Mouse (Mus musculus) adrenal gland, adult 2 months (tissue): ENCODE measurements around the gene Clpx. TPM values are rescaled to one million over a fixed set of nuclear protein-coding genes. Genes with fewer than 3 reads are reported as not detected.
"Not testable (repeated sequence)": the region's sequence is repeated elsewhere in the genome, so short reads cannot be mapped to it uniquely, and the experiment has no call there.

Source experiments
- DNase-seq: peaks from one replicate; pipeline ENCODE4 v3.0.0; 2021
- long read RNA-seq: library from polyadenylated mRNA; stranded (forward); transcript quantifications from one replicate; pipeline ENCODE4 v2.0.0, GENCODE M21; 2021
- polyA plus RNA-seq: library from polyadenylated mRNA; depleted of rRNA; stranded (reverse); fragments of >200 nt; gene quantifications from 2 replicates; pipeline ENCODE4 v1.2.3, GENCODE M21; 2012; rRNA removed
- total RNA-seq, 2 experiments: library from RNA; stranded (reverse); gene quantifications; 2 replicates each; pipeline ENCODE4 v1.2.3; 2021

Clpx gene
- total RNA-seq (10 to 100 TPM; 56.3 to 75.6 TPM), polyA plus RNA-seq (20.2 and 26.2 TPM in 2 replicates)
- long read RNA-seq, transcript Clpx-201 (14 exons, 2,885 nt), result major isoform, 92 of 116 reads
- long read RNA-seq, transcript Clpx-202 (13 exons, 2,809 nt), result minor isoform, 14 of 116 reads
- long read RNA-seq, partial matches to known transcripts, result 0 of 116 reads
- long read RNA-seq, other reads (novel, unspliced or antisense), result 10 of 116 reads

DNA sequence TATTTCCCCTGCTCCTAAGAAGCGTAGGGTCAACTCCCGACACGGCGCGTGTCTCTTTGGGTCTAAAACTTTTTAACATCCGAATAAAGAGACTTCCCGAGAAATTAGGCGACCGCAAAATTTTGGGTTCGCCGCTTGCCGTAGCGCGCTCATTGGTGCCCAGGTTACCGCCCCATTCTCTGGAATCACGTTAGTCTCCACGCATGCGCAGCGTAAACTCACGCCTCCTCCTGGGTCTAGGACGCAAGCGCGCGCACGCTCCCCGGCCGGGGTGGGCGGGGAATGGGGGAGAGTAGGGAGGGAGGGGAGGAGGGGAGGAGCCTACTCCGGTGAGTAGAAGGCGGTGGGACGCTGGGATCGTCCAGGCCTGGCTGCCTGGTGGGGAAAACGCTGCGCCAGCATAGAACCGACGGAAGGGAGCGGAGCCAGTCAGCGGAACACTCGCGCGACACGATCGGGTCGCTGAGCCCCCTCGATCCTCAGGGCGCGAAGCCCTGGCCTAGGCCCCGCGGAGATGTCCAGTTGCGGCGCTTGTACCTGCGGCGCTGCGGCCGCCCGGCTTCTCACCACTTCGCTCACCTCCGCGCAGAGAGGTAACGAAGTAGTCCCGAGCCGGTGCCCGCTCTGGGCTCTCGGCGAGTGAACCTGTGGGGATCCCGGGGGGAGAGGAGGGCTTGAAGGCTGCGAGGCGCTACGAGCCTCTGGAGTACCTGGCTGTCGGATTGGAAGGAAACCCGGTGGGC is at the start of gene Clpx:
Clpx (plus strand) TSS at position 288 of the 743 bp plus-strand sequence.
- DNase-seq, result peak; percentile 99

DNA sequence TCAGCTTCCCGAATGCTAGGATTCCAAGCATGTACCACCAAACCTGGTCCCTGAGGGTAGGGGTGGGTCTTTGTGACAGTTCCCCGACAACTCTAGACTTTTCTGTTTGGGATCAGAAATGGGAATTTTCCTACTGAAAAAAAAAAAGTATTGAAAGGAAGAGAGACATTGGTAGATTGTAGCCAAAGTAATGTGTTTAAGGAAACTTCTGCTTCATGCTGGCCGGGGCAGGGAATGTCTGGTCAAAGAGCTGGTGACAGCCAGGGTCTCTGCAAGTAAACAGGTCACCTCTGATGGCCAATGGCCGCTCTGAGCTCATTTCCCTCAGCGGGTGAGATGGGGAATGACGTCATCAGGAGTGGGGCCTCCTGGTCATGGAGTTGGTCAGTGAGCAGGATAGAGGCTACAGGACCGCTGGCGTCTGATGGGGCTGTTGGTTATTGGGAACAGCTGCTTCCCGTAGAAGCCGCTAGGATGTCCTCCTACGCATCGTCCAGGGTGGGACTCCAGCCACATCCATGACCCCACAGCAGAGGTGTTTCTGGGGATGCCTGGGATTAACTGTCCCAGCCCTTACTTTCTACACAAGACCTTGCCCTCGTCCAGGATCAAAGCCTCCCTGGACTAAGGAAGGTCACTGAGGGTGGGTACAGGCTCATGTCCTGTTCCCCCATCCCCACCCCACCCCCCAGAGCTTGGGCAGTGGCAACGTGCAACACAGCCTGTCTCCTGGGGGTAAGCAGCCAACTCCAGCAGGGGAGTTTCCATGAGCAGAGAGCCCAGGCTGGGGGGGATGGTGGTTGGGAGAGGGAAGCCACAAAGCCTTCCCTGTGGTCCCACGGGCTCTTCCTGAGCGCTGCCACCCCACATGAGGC is 46.3 kb upstream of the Clpx start:
- no peak for DNase-seq

DNA sequence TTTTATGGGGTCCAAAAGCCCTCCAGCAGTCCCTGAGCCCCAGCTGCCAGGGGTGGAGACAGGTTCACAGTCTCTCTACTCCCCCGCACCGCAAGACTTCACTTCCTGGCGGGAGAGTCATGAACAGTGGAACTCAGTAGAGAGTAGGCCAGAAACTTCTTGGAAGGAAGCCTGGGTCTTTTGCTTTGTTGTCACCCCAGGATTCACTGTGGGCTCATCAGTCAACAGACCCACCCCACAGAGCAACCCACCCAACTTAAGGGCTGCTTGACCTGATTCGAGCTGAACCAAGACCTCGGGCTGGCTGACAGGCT is 45.7 kb upstream of the Clpx start:
- DNase-seq, result no peak

DNA sequence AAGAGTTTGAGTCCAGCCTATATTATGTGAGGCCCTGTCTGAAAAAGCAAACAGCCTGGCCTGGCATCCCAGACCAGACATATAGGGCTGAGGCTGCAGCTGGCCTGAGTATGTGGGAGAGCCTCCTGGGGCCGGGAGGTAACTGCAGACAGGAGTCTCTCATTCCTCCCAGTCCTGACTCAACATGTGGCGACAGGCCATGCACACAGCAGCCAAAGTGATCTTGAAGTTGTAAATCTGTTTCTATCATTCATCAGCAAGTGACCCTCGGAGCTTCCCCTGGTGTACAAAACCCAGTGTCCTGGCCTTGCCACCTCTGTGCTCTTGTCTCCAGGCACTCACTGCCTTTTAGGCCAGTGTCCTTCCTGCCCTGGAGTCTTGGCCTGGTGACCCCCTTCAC is 42.0 kb upstream of the Clpx start:
- DNase-seq, result peak; percentile 75

DNA sequence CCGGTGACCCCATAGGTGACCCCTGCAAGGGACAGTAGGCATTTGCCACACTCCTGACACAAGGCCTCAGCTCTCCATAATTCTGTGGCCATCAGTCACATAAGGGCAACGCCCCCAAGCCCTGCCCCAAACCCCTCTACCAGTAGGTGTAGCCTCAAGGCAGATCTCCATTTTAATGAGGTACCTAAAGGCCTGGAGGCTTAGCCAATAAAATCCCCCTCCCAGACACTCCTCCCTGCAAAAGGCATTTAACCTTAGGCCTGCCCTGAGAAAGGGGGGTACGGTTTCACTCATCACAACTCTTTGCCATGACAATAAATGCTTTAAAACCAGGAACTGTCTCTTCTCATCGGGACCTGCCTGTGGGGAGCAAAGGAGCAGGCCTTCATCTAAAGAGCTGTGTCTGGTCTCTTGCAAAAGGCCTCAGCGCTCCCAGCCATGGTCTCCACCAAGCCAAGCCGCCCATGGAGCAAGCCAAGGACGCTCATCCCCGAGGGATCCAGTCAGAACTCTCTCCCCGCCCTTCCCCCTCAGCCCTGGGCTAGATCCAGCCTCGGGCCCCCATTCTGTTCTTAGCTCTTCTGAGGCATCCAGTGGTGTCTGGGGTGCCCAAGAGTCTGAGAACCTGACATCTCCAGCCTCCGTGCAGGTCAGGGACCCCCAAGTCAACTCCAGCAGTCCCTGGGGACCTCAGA is 38.0 kb upstream of the Clpx start:
- no peak for DNase-seq

DNA sequence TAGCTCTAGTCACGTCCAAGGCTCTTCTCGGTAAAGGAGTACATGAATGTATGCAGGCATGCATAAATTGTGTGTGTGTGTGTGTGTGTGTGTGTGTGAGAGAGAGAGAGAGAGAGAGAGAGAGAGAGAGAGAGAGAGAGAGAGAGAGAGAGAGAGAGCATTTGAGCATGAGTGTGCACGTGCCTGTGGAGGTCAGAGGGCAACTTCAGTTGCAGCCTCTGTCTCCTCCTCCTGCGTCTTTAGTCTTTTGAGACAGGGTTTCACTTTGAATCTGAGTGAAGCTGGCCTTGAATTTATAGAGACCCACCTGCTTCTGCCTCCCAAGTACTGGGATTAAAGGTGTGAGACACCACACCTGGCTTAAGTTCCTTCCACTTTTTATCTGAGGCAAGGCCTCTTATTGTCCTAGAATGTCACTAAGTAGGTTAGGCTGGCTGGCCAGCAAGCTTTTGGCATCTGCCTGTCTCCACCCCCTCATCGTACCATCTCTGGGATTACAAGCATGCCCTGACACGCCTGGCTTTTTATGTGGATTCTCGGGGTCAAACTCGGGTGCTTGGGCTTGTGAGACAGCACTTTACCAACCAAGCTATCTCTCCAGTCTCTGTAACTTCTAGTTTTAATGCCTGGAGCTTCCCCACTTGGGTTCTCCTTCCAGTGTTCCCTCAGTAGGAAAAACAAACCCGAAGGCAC is 36.7 kb upstream of the Clpx start:
- DNase-seq, result no peak

DNA sequence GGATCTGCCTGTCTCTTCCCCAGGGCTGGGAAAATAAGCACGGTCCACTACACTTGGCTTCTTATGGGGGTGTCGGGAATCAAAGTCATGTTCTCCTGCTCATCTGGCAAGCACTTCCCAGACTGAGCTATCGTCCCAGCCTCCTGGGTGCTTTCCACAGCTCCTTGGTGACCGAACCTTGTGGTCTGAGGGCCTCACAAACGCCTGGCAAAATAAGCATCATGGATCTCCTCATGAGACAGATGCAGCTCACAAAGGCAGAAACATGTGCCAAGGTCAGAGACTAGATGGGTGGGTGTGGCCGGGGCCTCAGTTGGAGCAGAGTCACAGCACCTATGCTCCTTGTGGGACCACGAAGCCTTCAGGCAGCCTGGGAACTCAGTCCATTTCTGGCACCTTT is 34.7 kb upstream of the Clpx start:
- DNase-seq, result no peak

DNA sequence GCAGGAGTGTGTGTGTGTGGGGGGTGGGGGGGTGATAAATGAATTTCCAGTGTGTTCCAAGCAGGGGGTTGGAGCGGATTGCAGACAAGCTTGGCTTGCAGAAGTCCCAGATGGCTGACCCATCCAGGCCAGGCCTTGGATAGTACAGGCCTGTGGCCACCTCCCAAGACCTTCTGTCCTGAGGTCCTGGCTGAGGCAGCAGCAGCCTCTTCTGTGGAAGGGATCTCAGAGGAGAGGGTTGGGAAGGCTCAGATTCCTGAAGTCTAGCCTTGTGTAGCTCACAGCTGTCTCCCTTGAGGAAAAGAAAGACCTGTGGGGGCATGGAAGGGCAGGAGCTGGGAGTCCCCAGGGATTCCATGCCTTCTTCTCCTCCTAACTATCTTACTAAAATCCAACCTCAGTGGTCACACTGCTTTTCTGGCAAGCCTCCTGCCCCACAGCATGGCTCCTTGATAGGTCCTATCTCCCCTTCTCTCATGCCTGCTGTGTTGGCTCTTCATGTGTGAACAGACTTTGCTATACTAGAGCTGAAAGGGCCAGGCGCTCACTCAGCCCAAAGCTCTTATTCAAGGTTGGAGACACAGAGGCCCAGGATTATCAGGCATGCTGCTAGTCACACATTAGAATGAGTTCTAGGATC is 32.3 kb upstream of the Clpx start:
- no peak for DNase-seq

DNA sequence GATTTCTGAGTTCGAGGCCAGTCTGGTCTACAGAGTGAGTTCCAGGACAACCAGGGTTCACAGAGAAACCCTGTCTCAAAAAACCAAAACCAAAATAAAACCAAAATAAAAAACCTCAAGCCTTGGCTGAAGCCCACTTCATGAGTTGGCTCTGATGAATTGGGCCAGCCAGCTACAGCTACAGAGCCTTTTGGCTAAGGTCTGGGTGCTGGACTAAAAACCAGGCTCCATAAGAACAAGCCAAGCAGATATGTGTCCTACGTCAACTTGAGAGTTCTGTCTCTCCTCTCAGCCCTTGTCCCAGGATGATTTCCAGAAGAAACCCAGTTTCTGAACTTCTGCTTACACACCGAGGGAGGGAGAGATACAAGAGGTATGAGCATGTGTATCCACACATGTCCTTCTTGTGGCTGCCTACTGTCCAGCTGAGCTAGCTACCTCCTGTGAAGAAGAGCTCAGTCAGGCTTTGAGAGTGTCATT is 31.4 kb upstream of the Clpx start:
- no peak for DNase-seq

DNA sequence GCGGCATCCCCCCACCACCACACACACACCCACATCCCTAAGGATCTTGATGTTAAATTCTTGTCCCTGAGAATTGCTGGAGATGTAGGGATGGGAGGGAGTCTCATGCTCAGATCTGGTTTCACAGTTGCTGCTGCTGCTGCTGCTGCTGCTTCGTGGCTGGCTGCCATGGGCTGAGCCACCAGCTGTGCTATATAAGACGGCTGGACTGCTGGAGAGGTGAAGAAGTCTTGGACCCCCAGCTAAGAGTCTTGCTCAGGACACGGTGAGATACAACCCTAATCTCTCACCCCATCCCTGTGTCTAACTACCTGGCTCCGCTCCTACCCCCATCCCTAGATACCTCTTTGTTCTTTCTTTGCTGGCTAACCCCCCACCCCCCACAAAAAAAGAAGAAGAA is 29.1 kb upstream of the Clpx start, which contains the start of gene Cilp:
Cilp (plus strand) TSS at position 222 of the 400 bp plus-strand sequence.
- no peak for DNase-seq

DNA sequence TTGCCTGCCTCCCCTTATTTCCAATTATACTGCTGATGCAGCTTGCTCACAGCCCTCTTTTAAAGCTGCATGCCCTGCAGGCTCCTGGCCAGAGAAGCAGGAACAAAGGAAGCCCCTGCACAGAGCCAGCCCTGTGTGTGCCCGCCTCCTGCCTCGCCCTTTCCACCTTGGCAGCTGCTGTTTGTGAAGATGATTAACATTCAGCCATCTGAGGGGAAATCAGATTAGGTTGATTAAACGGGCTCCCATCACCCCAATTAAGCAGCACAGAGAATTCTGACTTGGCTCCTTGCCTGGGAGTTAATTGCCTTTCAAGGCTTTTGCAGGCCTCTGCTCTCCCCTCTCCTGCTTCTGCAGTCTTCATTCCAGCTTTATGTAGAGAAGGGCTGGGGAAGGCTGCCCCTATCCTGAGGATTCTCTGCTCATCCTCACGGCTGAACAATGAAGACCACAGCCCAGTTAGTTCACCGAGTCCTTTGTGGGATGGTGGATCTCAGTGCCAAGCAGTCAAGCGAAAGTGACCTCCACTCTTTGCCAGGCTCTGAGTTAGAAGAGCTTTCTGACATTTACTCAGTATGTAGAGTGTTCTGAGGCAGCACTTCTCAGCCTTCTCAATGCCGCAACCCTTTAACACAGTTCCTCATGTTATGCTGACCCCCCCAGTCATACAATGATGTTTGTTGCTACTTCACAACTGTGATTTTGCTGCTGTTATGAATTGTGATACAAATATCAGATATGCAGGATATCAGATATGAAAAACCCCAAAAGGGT is 26.1 kb upstream of the Clpx start:
- DNase-seq, result peak; percentile 32

DNA sequence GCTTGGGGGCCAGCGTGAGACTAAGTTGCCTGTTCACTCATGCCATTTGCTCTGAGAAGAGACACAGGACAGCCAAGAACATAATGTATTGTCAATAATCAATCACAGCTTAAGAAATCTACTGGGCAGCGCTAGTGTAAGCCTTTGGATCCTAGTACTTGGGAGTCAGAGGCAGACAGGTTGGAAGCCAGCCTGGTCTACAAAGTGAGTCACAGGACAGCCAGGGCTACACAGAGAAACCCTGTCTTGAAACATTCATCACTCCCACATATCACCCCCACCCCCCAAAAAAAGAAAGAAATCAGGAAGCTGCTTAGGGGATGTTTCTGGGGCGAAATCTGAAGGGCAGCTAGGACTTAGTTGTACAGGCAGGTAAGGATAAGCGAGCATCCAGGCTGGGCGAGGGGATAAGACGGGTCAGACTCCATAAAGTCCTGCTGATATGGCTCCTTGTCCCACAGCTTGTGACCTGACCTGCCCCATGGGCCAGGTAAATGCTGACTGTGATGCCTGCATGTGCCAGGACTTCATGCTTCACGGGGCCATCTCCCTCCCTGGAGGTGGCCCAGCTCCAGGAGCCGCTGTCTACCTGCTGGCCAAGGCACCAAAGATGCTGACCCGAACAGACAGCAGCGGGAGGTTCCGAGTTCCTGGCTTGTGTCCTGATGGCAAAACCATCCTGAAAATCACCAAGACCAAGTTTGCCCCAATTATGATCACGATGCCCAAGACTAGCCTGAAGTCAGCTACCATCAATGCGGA is 20.8 kb upstream of the Clpx start:
- DNase-seq, result no peak

DNA sequence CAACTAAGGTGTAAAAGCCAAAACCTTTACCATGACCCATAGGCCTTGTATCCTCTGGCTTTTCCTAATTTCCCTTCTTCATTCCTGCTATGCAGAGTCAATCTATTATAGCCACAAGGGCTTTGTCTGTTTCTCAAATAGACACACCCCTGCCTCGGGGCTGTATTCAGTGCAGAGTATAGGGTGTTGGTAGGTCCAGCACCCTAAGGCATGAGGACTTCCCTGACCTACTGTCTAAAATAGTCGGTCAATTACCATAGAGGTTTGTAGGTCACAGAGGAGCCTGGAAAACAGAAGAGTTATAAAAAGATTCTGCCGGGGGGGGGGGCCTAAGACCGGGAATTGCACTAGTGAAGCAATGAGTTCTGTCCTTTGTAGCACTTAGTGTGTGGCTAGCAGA is 20.2 kb upstream of the Clpx start:
- DNase-seq, result no peak

DNA sequence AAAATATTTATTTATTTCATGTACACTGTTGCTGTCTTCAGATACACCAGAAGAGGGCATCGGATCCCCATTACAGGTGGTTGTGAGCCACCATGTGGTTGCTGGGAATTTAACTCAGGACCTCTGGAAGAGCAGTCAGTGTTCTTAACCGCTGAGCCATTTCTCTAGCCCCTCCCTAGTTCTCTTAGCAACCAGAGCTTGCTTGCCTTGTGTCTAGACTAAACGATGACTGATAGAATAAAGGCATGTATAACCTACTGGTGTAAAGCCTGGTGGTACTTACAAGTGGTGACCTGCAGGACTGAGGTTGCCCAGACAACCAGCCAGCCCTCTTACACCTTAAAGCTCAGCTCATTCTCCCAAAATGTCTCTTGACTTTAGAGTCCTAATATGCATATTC is 19.2 kb upstream of the Clpx start:
- not testable (repeated sequence) for DNase-seq

DNA sequence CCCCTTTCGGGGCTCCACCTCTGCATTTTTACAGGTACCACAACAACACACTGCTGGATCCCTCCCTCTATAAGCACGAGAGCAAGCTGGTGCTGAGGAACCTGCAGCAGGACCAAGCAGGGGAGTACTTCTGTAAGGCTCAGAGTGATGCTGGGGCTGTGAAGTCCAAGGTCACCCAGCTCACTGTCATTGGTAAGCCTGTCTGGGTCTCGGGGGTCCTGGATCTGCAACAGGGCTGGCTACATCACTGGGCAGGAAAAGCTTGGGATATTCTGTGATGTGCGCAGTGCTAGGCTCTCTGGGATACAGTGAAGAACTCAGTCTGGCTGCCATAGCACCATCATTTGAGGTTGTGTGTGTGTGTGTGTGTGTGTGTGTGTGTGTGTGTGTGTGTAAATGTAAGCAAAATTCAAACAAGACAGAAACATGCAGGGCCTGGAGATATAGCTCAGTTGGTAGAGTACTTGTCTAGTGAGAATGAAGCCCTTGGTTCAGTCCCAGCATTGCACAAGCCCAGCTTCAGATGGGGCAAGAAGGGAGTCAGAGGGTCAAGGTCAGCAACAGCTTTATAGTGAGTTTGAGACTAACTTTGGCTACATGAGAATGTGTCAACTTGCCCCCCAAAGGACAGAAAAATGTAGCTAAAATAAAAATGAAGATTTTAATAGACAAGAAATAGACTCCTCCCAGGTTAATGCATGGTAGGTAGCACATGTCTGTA is 18.1 kb upstream of the Clpx start:
- DNase-seq, result peak; percentile 68

DNA sequence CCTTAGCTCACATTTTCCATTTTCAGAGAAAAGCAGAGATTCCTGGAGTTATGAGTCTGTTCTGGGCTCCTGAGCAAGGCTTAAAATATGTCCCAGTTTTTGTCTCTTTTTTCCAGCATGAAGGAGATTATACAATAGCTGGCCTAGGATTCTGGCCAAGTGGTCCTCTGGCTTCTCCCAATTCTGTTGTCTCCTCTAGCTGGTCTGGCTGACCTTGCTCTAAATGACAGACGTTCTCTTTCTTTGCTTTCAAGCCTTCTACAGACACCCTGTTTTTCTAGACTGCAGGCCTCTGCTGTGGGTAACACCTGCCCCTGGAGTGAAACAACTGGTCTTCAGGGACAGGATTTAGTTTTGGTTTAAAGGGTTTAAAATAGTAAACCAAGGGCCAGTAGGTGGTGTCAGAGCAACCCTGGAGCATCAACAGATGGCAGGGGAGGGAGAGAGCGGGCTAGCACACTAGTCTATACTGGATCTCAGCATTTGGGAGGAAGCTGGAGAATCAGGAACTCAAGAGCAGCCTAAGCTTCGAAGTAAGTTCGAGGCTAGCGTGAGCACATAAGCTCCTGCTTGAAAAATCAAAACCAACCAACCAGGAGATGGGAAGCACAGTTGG is 12.4 kb upstream of the Clpx start:
- peak; percentile 38 for DNase-seq

DNA sequence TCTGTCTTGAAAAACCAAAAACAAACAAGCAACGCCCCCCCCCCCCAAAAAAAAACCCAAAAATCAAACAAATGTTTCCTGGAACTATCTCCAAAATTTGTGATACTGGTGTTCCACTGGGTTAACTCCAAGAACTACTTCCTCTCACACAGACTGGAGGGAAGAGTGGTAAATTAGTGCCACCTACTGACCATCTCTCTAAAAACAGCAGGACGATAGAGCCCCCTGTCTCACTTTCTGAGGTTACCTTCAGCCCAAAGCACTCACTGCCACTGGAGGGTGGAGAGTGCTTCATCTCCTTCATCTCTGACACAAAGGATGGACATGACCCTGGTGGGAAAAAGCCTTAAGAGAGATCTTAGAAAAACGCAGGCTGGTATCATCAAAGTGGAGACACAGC is 10.8 kb upstream of the Clpx start:
- peak; percentile 50 for DNase-seq

DNA sequence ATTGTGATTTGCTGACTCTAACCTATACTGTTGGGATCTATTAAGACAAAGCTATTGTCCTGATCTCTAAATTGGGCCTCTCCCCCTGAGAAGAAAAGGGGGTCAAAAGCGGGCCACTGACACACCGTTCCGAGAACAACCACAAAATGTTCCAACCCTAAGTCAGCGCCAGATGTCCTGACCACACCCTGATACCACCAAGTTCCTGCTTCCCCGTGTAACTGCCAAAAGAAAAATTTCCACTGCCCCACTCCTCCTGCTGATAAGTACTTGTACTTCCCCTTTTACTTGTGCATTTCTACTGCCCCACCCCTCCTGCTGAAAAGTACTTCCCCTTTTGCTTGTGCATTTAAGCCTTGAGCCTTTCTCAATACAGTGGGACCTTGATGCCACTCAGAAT is 5.8 kb upstream of the Clpx start:
- not testable (repeated sequence) for DNase-seq
